Mouse (Mus musculus): ENCODE results near the gene Eif2s2. TPM values are rescaled to one million over a fixed set of nuclear protein-coding genes. Genes with fewer than 3 reads are reported as not detected.

Eif2s2 gene
- polyA plus RNA-seq, 1 experiment, result 28.7 TPM

DNA sequence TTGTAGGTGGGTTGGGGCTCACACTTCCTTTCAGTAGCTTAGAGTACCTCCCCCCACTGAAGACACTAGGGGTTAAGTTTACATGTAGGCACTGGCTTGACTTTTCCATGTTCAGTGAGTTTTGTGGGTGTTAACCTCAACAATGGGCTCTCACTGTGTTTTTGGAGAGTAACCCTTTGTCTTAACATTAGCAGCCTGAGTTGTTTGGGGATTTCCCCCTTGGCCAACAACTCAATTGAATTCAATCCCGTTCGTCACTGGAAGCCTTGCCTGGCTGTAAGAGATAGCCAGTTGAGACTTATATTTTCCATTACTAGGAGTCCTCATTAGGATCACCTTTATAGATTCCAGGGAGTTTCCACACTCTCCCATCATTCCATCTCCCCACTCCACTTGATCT lies 56.2 kb downstream of the Eif2s2 start:
- peaks cover 61% of the 10 kb centered on the region for H3K36me3 ChIP-seq (replicated peaks; ENCODE audit: low read length)
- peaks cover 24% of the 10 kb centered on the region for H3K4me1 ChIP-seq
- H3K27me3 ChIP-seq (replicated peaks), result no peaks in the 10 kb centered on the region
- H3K4me3 ChIP-seq (replicated peaks), result no peak overlapping the region
- TF ChIP-seq FLI1 (IDR thresholded peaks at IDR 0.05; ENCODE audit: low read length) (no peak), GATA1 (IDR thresholded peaks at IDR 0.05; ENCODE audit: borderline replicate concordance, low read length) (no peak)
- H3K9me3 ChIP-seq, result no peaks in the 10 kb centered on the region

DNA sequence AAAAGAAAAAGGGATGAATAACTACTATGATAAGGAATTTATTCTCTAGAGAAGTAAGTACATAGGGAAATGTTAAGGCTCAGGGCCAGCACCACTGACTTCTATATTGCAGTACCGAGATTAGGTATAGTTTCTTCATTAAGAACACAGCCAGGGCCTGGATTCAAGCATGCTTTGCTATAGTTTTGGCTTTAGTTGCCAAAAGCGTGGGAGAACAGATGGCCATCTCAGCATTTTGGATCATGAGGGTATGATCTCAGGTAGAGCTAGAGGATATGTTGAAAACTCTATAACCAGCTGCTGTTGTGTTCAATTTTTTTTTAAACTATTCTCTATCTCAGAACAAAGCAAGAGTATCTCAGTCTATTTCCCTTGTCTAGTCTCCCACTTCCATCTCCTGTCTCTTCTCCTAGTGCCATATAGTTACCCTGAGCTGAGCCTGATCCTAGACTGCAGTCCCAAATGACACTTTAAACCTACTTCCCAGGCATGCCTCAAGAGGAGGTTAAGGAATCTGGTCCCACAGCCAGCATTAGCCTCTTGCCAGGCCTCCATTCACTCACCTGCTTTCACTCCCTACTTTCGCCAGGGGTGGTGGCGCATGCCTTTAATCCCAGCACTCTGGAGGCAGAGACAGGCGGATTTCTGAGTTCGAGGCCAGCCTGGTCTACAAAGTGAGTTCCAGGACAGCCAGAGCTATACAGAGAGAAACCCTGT lies 58.4 kb downstream of the Eif2s2 start:
- peaks cover 43% of the 10 kb centered on the region for H3K4me1 ChIP-seq
- TF ChIP-seq FLI1 (IDR thresholded peaks at IDR 0.05; ENCODE audit: low read length), result no peak
- no peak for TF ChIP-seq GATA1 (IDR thresholded peaks at IDR 0.05; ENCODE audit: borderline replicate concordance, low read length)
- H3K4me3 ChIP-seq (replicated peaks), result no peak overlapping the region
- peaks cover 49% of the 10 kb centered on the region for H3K36me3 ChIP-seq (replicated peaks; ENCODE audit: low read length)
- H3K9me3 ChIP-seq, result no peaks in the 10 kb centered on the region
- no peaks in the 10 kb centered on the region for H3K27me3 ChIP-seq (replicated peaks)

- H3K4me3 ChIP-seq (replicated peaks), result no peak overlapping the region
- H3K4me1 ChIP-seq, result peaks cover 48% of the 10 kb centered on the region
- H3K27me3 ChIP-seq (replicated peaks), result no peaks in the 10 kb centered on the region
- H3K36me3 ChIP-seq (replicated peaks; ENCODE audit: low read length), result peaks cover 47% of the 10 kb centered on the region
- H3K9me3 ChIP-seq, result no peaks in the 10 kb centered on the region
- TF ChIP-seq FLI1 (IDR thresholded peaks at IDR 0.05; ENCODE audit: low read length) (no peak), GATA1 (IDR thresholded peaks at IDR 0.05; ENCODE audit: borderline replicate concordance, low read length) (no peak)
These were observed 60.3 kb downstream of the Eif2s2 start for GRCm38 (mm10) chr2:154832471-154832870.

- Histone ChIP-seq H3K36me3 (replicated peaks; ENCODE audit: low read length) (peaks cover 25% of the 10 kb centered on the region), H3K27me3 (replicated peaks) (no peaks in the 10 kb centered on the region), H3K9me3 (no peaks in the 10 kb centered on the region), H3K4me1 (peaks cover 33% of the 10 kb centered on the region), H3K4me3 (replicated peaks) (no peak overlapping the region)
- TF ChIP-seq GATA1 (IDR thresholded peaks at IDR 0.05; ENCODE audit: borderline replicate concordance, low read length), result no peak
- no peak for TF ChIP-seq FLI1 (IDR thresholded peaks at IDR 0.05; ENCODE audit: low read length)
These were observed 65.2 kb downstream of the Eif2s2 start for GRCm38 (mm10) chr2:154827521-154827920.

DNA sequence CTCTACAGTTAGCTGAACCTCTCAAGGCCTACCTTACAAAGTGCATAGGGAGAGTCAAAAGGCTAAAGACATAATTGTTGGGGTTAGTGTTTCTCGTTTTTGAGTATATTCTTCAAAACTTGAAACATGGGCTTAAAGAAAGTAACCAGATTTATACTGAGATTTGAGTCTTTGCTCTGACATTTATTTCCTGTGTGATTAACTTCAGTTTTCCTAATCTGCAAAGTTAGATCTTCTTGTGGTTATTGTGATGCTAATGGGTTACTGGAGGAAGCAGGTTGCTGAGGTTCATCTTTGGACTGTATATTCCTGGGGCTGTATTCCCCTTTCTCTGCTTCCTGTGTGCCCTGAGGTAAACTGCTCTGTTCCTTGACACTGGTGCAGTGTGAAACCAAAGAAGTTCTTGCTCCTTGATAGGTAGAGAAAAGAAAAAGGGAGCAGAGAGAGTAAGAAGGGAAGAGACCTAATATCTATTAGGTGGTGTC lies 66.6 kb downstream of the Eif2s2 start:
- TF ChIP-seq FLI1 (IDR thresholded peaks at IDR 0.05; ENCODE audit: low read length), result no peak
- TF ChIP-seq GATA1 (IDR thresholded peaks at IDR 0.05; ENCODE audit: borderline replicate concordance, low read length), result no peak
- no peaks in the 10 kb centered on the region for H3K27me3 ChIP-seq (replicated peaks)
- peaks cover 19% of the 10 kb centered on the region for H3K36me3 ChIP-seq (replicated peaks; ENCODE audit: low read length)
- H3K4me3 ChIP-seq (replicated peaks), result no peak overlapping the region
- H3K4me1 ChIP-seq, result peaks cover 37% of the 10 kb centered on the region
- H3K9me3 ChIP-seq, result no peaks in the 10 kb centered on the region

Other genes with a start within 250 kb of the Eif2s2 start
- 131 and 221 TPM in 2 replicates for gene Chmp4b, start 241.2 kb downstream of the Eif2s2 start, polyA plus RNA-seq (2012; ENCODE audit: insufficient read depth, low replicate concordance)
- not detected in 2 replicates for gene Gm14214, start 122.9 kb downstream of the Eif2s2 start, polyA plus RNA-seq (2012; ENCODE audit: insufficient read depth, low replicate concordance)
- gene Raly, start 101.8 kb downstream of the Eif2s2 start, polyA plus RNA-seq (2012; ENCODE audit: insufficient read depth, low replicate concordance), result 378 and 462 TPM in 2 replicates
- gene a, start 101.5 kb downstream of the Eif2s2 start, polyA plus RNA-seq (2012; ENCODE audit: insufficient read depth, low replicate concordance), result 1.6 TPM in 1 of 2 replicates, not detected in the other
- not detected in 2 replicates for gene Gm14226, start 125.3 kb upstream of the Eif2s2 start, polyA plus RNA-seq (2012; ENCODE audit: insufficient read depth, low replicate concordance)
- gene Ahcy, start 181.6 kb upstream of the Eif2s2 start, polyA plus RNA-seq (2012; ENCODE audit: insufficient read depth, low replicate concordance), result 2.7 and 9.5 TPM in 2 replicates
- 1.2 and 1.4 TPM in 2 replicates for gene Itch, start 240.6 kb upstream of the Eif2s2 start, polyA plus RNA-seq (2012; ENCODE audit: insufficient read depth, low replicate concordance)